Mouse (Mus musculus) CD4-positive, CD25-positive, alpha-beta regulatory T cell, adult 4 months (primary cell): ENCODE results near the gene Polr2e. TPM values are rescaled to one million over a fixed set of nuclear protein-coding genes. Genes with fewer than 3 reads are reported as not detected.

ENCODE experiments used
- ATAC-seq: one replicate; pipeline ENCODE4 v1.8.0; 2017
- polyA plus RNA-seq, 2 experiments: library from polyadenylated mRNA; unstranded; fragments of 100-300 nt; shearing (Covaris generic); gene quantifications; one replicate each; pipeline ENCODE4 v1.2.1; 2017

Polr2e gene
- polyA plus RNA-seq = 100 to 1,000 TPM; 194 to 220 TPM

GRCm38 (mm10) chr10:80039559-80039979 lies at the start of gene Polr2e:
Gene Polr2e, minus strand, starts transcription at chr10:80039795.
- ATAC-seq = peak; percentile 98

DNA sequence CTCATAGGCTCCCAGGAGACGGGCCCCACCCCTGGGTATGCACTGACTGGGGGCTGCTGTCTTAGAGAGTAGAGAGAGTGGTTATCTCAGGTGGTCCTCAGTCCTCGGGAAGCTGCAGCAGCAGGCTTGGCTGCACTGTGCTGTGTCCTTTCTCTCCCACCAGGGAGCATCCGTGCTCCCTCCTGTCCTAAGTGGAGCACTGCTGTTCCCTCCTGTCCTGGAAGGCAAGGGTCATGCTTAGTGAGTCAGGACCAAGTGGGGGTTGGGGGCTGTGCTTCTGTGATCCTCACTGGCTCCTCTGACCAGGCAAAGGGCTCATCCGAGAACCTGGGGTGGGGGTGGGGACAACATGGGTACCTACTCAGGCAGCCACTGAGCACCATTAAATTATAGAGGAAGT lies 49.6 kb upstream of the Polr2e start:
- no peak for ATAC-seq

GRCm38 (mm10) chr10:80087483-80087882 lies 47.9 kb upstream of the Polr2e start:
- no peak for ATAC-seq

GRCm38 (mm10) chr10:80086847-80087246 lies 47.3 kb upstream of the Polr2e start:
- no peak for ATAC-seq

DNA sequence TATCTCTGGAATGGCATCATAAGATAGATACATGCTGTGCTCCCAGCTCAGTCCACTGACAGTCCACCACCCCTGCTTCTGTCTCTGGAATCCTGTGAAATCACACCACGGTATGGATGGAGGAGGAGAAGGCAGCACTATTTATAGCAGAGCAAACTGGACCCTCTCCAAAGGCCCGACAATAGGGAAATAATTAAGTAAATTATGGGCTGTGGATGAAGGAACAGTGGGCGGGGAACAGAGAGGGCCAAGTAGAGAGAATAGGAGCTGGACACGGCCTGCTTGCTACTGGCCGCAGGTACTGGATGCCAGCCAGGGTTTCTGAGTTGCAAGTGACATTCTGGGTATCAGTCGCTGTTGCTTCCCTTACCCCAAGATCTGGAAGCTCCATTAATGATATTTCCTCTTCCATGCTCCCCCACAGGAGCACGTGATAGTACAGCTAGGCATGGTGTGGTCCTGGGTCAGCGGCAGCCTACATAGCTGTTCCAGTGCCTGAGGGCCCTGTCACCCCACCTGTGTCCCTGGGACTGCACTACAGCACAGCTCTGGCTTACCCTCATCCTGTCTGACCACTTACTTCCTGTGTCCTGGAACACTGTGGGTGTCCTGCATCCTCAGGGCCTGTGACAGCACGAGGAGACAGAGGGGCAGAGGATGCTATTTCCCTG lies 45.4 kb upstream of the Polr2e start:
- no peak for ATAC-seq

DNA sequence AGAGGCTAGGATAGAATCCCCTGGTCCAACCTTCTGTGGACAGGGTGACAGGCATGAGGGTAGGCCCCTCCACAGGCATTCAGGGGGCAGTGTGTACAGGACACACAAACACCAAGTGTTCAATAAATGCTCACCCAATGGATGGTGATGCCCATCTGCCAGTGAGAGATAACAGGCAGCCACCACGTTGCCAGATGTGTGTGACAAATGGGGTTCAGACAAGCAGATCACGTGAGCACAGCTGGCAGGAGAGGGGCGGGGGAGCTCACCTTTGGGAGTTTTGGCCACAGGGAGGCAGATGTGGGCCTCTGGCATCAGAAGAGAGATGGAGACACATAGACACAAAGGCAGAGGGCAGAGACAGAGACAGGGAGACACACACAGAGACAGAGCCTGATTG lies 41.5 kb upstream of the Polr2e start:
- no peak for ATAC-seq

- no peak for ATAC-seq
Observed at GRCm38 (mm10) chr10:80080396-80081070, 40.9 kb upstream of the Polr2e start.

DNA sequence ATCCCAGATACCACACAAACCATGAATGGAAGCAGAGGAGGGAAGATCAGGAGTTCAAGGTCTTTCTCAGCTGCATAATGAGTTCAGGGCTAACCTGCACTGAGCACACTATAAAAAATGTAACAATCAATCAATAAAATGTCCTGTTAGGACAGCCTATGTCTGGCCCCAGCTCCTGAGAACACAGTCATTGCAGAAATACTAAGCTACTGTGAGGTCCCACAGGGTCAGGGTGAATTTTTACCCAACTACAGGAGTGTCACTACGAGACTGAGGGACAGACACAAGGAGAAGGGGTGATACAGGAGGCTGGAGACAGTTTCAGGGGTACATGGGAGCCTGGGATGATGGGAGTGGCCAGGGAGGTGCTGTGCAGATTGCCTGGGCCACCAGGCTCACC lies 38.8 kb upstream of the Polr2e start:
- ATAC-seq = no peak

DNA sequence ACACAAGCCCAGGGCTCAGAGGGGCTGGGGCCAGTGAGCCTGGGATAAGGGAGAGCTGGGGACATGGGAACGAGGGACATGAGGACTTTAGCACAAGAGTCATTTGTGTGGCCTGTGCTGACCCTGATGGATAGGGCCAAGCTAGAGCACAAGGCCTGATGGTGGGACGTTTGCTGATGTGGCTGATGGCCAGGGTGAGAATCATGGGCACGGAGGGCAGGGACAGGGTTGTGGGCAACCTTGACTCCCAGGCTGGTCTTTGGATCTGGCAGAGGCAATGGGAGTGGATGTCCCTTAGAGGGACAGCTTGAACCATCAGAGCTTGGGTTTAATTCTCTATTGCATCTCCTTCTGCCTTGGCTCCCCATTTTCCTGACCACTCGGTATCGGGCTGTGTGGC lies 37.7 kb upstream of the Polr2e start:
- ATAC-seq = no peak

- ATAC-seq = no peak
Observed at GRCm38 (mm10) chr10:80076386-80076785, 36.8 kb upstream of the Polr2e start.

- ATAC-seq = no peak
Observed at GRCm38 (mm10) chr10:80075924-80076323, 36.3 kb upstream of the Polr2e start.

- ATAC-seq = peak; percentile 97
Observed at GRCm38 (mm10) chr10:80074813-80075601, 35.4 kb upstream of the Polr2e start.

- no peak for ATAC-seq
Observed at GRCm38 (mm10) chr10:80072623-80073489, 33.3 kb upstream of the Polr2e start.

GRCm38 (mm10) chr10:80071516-80071900 lies 31.9 kb upstream of the Polr2e start:
- ATAC-seq = no peak

DNA sequence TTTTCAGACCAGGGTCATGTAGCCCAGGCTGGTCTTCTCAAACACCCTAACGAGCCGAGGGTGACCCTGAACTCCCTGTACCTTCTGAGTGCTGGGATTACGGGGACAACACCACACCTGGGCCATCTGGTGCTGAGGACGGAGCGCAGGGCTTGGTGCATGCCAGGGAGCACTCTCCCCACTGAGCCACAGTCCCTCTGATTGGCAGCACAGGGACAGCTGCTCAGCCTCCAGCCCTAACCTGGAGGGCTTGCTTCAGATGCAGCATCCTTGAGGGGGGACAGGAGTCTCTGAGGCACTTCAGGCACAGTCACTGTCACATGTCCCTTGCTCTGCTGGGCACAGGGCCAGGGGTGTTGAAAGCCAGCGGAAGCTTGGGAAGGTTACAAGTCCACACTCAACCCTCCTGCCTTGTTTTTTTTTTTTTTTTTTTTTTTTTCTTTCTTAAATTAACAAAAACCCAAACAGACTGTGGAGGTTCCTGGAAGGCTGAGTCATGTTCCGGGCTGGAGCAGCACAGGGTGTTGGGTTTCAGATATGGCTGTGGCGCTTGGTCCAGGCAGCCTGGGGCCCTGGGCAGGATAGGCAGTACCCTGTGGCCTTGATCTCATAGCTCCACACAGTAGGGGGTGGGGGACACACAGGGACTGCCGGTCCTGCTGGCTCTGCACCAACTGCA lies 31.4 kb upstream of the Polr2e start:
- no peak for ATAC-seq

DNA sequence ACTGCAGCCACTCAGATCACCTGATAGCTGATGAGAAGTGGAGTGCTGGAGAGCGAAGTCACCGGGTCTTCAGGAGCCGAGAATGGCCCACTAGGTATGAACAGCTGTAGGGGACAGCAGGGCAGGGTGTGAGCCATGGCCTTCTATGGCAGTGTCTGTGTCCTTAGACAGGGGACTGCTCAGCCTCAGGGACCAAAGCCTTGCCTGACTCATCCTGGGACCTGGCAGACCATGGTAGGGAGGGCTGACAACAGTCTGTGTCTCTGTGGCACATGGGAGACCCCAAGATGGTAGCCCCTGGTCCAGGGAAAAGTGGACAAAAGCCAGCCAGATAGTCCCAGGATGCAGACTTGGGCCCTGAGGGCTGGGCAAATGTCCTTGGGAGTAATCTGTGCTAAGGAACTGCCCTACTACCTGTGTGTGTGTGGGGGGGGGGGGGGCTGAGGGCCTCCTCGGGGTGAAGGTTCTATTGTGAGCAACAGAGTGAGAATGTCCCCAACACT lies 30.4 kb upstream of the Polr2e start:
- no peak for ATAC-seq

DNA sequence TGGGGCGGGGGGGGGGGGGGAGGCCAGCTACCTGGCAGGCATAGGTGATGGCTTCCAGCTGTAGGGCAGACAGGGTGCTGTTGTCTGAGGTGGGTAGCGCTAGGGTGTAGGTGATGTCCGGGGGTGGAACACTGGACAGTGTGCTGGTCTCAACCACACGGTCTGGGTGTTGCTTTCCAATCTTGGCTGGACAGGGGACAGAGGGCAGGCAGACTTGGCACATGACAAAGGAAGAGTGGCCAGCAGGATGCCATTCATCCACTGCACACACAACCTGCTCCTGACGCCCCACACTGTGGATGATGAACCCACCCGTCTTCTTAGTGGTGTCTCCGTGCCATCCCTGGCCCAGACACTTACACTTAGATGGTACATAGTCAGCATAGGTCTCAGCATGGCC lies 29.7 kb upstream of the Polr2e start:
- ATAC-seq = no peak

- ATAC-seq = no peak
Observed at GRCm38 (mm10) chr10:80063877-80064650, 24.5 kb upstream of the Polr2e start.

DNA sequence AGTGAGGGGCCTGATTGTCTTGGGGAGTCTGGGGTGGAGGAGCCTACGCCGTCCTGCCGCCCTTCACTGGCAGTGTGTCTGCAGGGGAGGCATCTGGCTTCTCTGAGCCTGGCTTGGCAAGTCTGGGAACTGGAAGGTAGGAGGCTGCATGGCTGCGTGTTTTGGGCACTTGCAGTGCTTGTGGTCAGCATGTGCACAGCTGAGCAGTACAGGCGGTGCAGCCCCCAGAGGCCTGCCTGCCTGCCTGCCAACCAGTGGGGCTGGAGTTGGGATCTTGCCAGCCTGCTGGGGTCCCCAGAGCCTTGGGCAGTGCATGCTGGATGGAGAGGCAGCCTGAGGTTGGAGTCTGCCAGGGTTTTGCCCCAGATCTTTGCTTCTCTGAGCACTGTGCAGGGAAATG lies 23.5 kb upstream of the Polr2e start:
- ATAC-seq = no peak

DNA sequence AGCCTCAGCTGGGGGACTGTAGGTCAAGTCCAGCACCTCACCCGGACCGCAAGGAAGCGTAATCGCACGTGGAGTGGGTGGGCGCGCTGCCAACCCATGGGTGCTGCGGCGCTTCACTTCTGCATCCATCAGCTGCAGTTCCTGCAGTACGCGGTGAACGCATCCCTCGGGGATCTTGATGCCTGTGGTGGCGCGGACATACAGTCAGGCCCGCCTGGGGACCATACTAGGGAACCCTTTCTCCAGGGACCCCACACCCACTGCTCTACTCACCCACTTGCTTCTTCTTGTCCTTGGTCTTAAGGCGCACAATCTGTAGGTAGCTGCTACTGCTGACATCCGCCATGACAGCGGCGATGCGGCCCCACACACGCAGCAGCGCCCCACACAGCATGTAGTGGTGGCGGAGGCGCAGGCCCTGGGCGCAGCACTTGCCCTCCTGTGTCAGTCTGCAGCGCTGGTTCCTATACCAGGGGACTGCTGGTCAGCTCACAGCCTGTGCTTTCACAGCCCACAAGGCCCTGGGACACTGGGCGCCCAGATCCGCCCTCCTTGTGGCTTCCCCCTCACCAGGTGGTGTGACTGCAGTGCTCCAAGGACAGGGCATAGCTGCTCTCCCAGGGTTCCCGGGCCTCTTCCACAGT lies 18.2 kb upstream of the Polr2e start:
- no peak for ATAC-seq
